Mouse (Mus musculus) stomach, postnatal 0 days (tissue): ENCODE measurements around the gene Ier5.

Experiments used
- CTCF ChIP-seq: IDR thresholded peaks from 2 replicates; pipeline ENCODE4 v1.5.1; 2016; ENCODE audit warnings: antibody characterized with exemption, low read depth, mild to moderate bottlenecking, moderate library complexity
- EP300 ChIP-seq: optimal IDR thresholded peaks from 2 replicates; pipeline ENCODE3; 2016; ENCODE audit warnings: antibody characterized with exemption

DNA sequence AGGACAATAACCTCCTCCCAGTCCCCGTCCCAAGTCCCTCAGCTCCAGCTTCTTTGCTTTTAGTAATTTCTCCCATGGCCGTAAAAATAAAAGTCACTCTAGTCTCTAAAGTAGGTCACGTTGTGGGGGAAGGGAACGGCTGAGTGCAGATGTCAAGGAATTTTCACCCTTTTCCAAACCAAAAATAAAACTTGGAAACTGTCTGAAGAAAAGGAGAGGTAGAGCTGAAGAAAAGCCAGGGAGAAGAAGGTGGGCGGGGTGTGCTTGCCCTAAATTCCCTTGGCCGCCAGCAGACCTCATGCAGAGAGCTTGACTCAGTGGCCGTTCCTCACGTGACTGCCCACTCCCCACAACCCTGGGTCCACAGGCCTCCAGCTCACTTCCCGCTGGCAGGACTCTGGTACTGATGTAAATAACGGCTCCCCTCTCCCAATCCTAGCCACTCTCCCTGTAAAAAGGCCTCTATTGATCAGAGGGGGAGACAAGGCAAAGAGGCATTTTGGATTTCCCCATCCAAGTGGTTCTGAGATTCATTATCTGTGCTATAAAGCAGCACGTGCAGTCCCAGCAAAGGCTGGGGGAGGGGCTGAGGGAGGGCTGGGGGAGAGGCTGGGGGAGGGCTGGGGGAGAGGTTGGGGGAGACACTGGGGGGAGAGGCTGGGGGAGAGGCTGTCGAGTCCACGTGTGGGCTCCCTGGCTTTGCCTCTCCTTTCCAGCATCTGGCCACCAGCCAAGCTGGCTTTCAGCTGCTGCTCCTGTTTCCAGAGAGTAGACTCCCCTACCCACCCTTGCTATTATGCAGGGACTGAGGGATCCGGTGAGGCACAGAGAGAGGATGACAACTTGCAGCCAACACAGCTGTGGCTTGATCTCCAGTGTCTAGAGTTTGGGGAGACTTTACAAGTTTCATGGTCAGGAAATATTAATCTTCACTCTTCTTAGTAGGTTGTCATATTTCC lies 7.3 kb downstream of the Ier5 start:
- no peak for TF ChIP-seq CTCF
- no peak for TF ChIP-seq EP300
